Mouse (Mus musculus) limb, embryonic 12.5 days (tissue): ENCODE results near the gene Hdac4. TPM values are rescaled to one million over a fixed set of nuclear protein-coding genes. Genes with fewer than 3 reads are reported as not detected.
A peak's percentile ranks its signal among the peaks of the same experiment; 100 is the strongest.

Experiments
- ATAC-seq: fragments of 200-750 bp; cut with Nextera tagmentation; 2 replicates; pipeline ENCODE4 v1.8.0; 2017; ENCODE audit warnings: low read depth, moderate TSS enrichment; ENCODE audit not compliant: insufficient number of reproducible peaks, insufficient read depth, low FRiP score, low TSS enrichment
- H3K27ac ChIP-seq: fragments of 300-500 bp; sonication (generic); 2 replicates; pipeline ENCODE4 v1.5.1; 2016; ENCODE audit warnings: mild to moderate bottlenecking, moderate library complexity
- H3K27me3 ChIP-seq: fragments of 300-500 bp; sonication (generic); 2 replicates; pipeline ENCODE4 v1.6.1; 2016; ENCODE audit warnings: mild to moderate bottlenecking, moderate library complexity
- H3K36me3 ChIP-seq: fragments of 300-500 bp; sonication (generic); 2 replicates; pipeline ENCODE4 v1.6.1; 2016; ENCODE audit warnings: mild to moderate bottlenecking, moderate library complexity
- H3K4me1 ChIP-seq: fragments of 300-500 bp; sonication (generic); replicated peaks from 2 replicates; pipeline ENCODE4 v1.6.1; 2016
- H3K4me2 ChIP-seq: fragments of 300-500 bp; sonication (generic); 2 replicates; pipeline ENCODE4 v1.6.1; 2016; ENCODE audit warnings: mild to moderate bottlenecking, moderate library complexity
- H3K4me3 ChIP-seq: fragments of 300-500 bp; sonication (generic); replicated peaks from 2 replicates; pipeline ENCODE4 v1.5.1; 2016; ENCODE audit warnings: mild to moderate bottlenecking
- H3K9ac ChIP-seq: fragments of 300-500 bp; sonication (generic); replicated peaks from 2 replicates; pipeline ENCODE4 v1.6.1; 2016; ENCODE audit warnings: mild to moderate bottlenecking, moderate library complexity
- H3K9me3 ChIP-seq: fragments of 300-500 bp; sonication (generic); 2 replicates; pipeline ENCODE4 v1.6.1; 2016; ENCODE audit warnings: mild to moderate bottlenecking, moderate library complexity
- WGBS: fragments of 180-500 bp; shearing (Covaris S2); methylation state at CpG from one replicate; pipeline ENCODE4 v1.1.7; 2016; 5-methylcytosine and 5-hydroxymethylcytosine counted together
- polyA plus RNA-seq: library from polyadenylated mRNA; unstranded; fragments of >200 nt; fragmentation: Nextera tagmentation; extraction: Ambion mirVana; gene quantifications from 2 replicates; pipeline ENCODE4 v1.2.1, GENCODE M21; 2016

Gene Hdac4
- polyA plus RNA-seq, 1 experiment from 2014 or later = 26.0 TPM

DNA sequence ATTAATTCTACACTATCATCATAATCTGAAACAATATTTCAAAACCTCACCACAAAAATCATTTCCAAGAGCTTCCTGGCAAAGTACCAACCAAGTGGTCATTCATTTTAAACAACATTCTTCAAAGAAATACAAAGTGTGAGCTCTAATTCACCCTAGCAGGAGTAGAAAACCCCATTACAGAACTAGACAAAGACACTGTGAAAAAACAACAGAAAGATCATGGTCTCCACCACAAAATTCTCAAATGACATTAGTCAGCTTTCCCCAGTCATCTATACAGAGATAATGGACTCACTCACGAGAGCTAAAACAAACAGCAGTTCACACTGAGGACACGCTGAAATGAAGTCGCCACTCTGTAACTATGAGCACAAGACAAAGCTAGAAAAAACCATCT is 153.4 kb downstream of the Hdac4 start:
- no peak for ATAC-seq
- H3K9ac ChIP-seq = no peak overlapping the region
- H3K27ac ChIP-seq = no peak overlapping the region
- no peaks in the 10 kb centered on the region for H3K36me3 ChIP-seq
- peaks cover 22% of the 10 kb centered on the region for H3K4me1 ChIP-seq
- H3K9me3 ChIP-seq = no peaks in the 10 kb centered on the region
- 78% methylated on average over 3 of the region's 3 CpGs for WGBS
- H3K4me3 ChIP-seq = no peak overlapping the region
- no peaks in the 10 kb centered on the region for H3K27me3 ChIP-seq
- H3K4me2 ChIP-seq = no peak overlapping the region

DNA sequence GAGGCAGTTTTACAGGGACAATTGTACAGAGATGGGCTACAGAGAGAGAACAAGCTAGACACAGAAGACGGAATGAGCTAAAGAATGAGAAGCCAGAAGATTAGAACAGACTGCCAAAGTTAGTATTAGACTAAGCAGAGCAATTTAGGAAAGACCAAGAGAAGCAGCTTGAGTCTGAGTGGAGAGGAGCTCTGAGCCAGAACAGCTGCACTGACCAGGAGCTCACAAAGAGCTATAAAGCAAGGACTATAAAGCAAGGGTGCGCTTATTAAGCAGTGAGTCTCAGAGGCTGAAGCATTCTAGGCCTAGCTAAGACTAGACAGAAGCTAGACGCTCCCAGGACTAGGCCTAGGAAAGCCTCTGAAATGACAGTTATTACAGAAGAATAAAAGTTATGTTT is 154.2 kb downstream of the Hdac4 start:
- Histone ChIP-seq H3K27ac (no peak overlapping the region), H3K36me3 (no peaks in the 10 kb centered on the region), H3K4me3 (no peak overlapping the region), H3K4me1 (peaks cover 22% of the 10 kb centered on the region), H3K9ac (no peak overlapping the region), H3K4me2 (no peak overlapping the region), H3K9me3 (no peaks in the 10 kb centered on the region), H3K27me3 (no peaks in the 10 kb centered on the region)
- no peak for ATAC-seq
- WGBS = 40% methylated on average over 3 of the region's 3 CpGs

DNA sequence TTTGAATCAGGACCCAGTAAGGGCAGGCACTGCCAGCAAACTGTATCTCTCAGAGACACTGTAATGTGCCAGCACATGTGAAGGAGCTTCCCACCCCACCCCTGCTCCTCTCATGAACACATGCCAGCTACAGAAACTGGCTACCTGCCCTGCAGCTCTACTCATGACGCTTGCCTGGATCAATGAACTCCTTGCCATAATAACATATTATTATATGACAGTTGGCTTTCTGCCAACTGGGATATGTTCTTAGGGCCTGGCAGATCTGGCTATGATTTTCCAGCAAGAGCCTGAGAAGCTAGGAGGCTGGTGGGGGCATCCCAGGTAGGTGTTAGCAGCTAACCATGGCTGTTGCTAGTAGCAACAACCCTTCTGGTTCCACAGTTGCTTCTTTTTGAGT is 156.8 kb downstream of the Hdac4 start:
- Histone ChIP-seq H3K27me3 (no peaks in the 10 kb centered on the region), H3K4me3 (no peak overlapping the region), H3K9ac (no peak overlapping the region), H3K4me1 (peaks cover 10% of the 10 kb centered on the region), H3K4me2 (no peak overlapping the region), H3K9me3 (peaks cover 3% of the 10 kb centered on the region; the same call in 1 of the 2 replicates), H3K36me3 (peaks cover 7% of the 10 kb centered on the region; the same call in 1 of the 2 replicates), H3K27ac (no peak overlapping the region)
- WGBS = 38% methylated on average over 1 of the region's 1 CpGs
- ATAC-seq = no peak

DNA sequence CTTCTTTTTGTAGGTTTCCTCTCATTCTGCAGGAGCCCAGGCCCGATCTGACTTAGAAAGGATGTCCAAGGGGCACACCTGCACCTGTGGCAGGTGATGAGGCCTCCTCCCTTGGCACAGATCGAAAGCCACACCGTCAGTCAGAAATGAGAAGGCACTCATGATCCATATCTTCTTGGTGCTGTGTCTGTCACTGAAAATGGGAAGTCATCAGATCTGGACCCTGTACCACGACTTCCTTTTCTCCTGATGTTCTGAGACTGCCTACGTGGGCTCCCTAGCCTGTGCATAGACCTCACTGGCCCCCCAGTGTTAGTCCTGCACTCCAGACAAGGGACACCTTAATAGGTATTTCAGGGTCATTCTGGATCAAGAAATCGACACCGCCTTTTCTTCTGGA is 158.5 kb downstream of the Hdac4 start:
- Histone ChIP-seq H3K4me1 (peaks cover 10% of the 10 kb centered on the region), H3K9me3 (peaks cover 3% of the 10 kb centered on the region; the same call in 1 of the 2 replicates), H3K36me3 (peaks cover 7% of the 10 kb centered on the region; the same call in 1 of the 2 replicates), H3K27ac (no peak overlapping the region), H3K4me3 (no peak overlapping the region), H3K9ac (no peak overlapping the region), H3K4me2 (no peak overlapping the region), H3K27me3 (no peaks in the 10 kb centered on the region)
- 89% methylated on average over 7 of the region's 7 CpGs for WGBS
- ATAC-seq = no peak

DNA sequence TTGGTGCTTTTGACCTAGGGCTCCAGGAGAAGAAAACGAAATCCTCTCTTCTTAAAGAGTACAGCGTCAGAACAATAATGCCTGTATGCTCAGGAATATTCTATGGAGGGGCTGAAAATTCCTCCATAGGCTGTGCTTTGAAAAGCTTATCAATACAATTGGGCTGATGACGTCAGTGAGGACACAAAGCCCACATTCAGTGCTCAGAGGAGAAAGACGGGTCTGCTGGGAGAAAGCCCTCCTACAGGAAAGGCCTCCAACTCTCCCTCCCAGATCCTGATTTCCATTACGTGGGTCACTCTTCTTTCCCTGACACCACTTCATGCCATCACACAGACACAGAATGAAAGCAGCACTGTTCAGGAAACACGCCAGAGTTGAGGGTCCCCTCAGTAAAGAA is 159.7 kb downstream of the Hdac4 start:
- Histone ChIP-seq H3K27me3 (no peaks in the 10 kb centered on the region), H3K9me3 (peaks cover 3% of the 10 kb centered on the region; the same call in 1 of the 2 replicates), H3K27ac (0 out of 2 replicates have a peak overlapping the region, but pooled peaks have one; percentile 5), H3K4me2 (no peak overlapping the region), H3K4me3 (no peak overlapping the region), H3K36me3 (peaks cover 7% of the 10 kb centered on the region; the same call in 1 of the 2 replicates), H3K4me1 (peaks cover 4% of the 10 kb centered on the region), H3K9ac (no peak overlapping the region)
- 79% methylated on average over 6 of the region's 6 CpGs for WGBS
- ATAC-seq = no peak

DNA sequence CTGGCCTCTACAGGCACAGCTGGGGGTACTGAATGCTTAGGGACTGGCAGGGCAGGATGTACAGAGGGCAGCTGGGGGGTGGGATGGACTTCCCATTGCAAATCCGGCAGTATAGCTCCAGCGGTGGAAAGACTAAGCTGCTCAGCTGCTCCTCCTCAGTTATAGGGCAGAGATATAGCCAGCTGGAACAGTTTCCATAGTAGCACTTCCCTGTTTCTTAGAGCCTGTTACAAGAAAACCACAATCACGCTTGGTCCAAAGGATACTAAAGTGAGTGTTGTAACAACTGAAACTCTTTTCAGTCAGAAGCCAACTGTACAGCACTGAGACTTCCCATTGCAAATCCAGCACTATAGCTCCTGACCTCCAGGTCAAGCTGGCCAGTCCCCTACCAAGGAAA is 161.3 kb downstream of the Hdac4 start:
- H3K27ac ChIP-seq = no peak overlapping the region
- peaks cover 17% of the 10 kb centered on the region; the same call in 1 of the 2 replicates for H3K36me3 ChIP-seq
- no peak overlapping the region for H3K4me3 ChIP-seq
- no peak overlapping the region for H3K4me2 ChIP-seq
- H3K4me1 ChIP-seq = peaks cover 4% of the 10 kb centered on the region
- WGBS = 88% methylated on average over 3 of the region's 3 CpGs
- H3K9me3 ChIP-seq = peaks cover 3% of the 10 kb centered on the region; the same call in 1 of the 2 replicates
- no peak for ATAC-seq
- no peak overlapping the region for H3K9ac ChIP-seq
- no peaks in the 10 kb centered on the region for H3K27me3 ChIP-seq

DNA sequence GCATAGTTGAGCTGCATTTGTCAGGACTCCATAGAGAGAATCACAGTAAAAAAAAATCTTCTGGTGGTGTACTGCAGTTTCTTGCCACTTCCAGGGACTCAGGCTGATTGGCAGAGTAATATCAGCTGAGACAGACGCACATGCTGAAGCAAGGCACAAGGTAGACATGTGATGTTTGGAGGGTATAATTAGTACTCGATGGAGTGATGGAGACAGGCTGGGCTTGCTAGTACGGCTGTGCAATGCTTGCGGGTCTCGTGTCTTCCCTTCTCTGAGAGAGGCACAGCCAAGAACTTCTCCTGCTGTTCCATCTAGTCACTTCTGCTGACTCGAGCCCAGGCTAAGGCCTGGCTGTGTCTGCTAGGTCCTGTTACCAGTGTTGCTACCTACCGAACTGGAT is 162.0 kb downstream of the Hdac4 start:
- no peaks in the 10 kb centered on the region for H3K27me3 ChIP-seq
- 85% methylated on average over 7 of the region's 7 CpGs for WGBS
- H3K9me3 ChIP-seq = peaks cover 3% of the 10 kb centered on the region; the same call in 1 of the 2 replicates
- peaks cover 25% of the 10 kb centered on the region for H3K36me3 ChIP-seq
- no peaks in the 10 kb centered on the region for H3K4me1 ChIP-seq
- no peak overlapping the region for H3K4me3 ChIP-seq
- H3K27ac ChIP-seq = no peak overlapping the region
- ATAC-seq = no peak
- H3K9ac ChIP-seq = no peak overlapping the region
- H3K4me2 ChIP-seq = no peak overlapping the region

DNA sequence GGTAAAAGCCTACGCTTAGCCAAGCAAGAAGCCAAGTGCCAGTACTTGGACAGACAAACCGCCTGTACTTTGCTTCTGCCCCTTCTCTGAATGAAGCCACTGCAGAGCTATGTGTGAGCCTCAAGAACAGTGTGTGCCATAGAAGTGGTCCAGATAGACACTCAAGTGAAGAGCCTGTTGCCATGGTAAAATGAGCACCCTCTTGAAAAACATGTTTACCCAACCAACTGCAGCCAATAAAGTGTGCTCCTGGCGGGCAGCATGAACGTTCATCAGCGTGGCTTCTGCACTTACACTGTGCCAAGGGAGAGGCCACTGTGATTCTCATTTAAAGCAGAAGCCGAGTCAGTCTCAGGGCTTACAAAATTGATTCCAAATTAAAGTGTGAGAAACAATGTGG is 165.0 kb downstream of the Hdac4 start:
- Histone ChIP-seq H3K27me3 (no peaks in the 10 kb centered on the region), H3K27ac (no peak overlapping the region), H3K9me3 (peaks cover 3% of the 10 kb centered on the region; the same call in 1 of the 2 replicates), H3K4me2 (no peak overlapping the region), H3K9ac (no peak overlapping the region), H3K4me3 (no peak overlapping the region), H3K36me3 (peaks cover 47% of the 10 kb centered on the region), H3K4me1 (no peaks in the 10 kb centered on the region)
- WGBS = 90% methylated on average over 6 of the region's 6 CpGs
- no peak for ATAC-seq

DNA sequence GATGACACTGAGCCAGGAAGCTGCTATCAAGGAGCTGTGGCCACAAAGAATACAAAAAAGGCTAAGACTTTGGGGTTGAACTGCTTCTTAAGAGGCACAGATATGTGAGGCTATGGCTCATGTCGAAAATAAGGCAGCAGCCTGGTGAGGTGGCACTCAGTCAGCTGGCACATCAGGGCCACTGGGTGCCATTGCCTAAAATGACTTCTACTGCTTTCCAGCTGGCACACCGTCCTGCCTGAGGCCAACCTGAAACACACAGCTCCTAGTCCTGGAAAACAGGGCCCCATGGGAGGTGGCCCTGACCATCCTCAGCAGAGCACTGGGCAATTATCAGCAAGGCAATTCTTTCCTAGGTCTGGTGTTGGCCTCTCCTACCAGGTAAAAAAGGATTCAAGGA is 167.3 kb downstream of the Hdac4 start:
- Histone ChIP-seq H3K9ac (no peak overlapping the region), H3K27ac (no peak overlapping the region), H3K4me2 (no peak overlapping the region), H3K27me3 (no peaks in the 10 kb centered on the region), H3K4me3 (no peak overlapping the region), H3K9me3 (no peaks in the 10 kb centered on the region; the same call in 1 of the 2 replicates), H3K36me3 (peaks cover 40% of the 10 kb centered on the region), H3K4me1 (no peaks in the 10 kb centered on the region)
- ATAC-seq = no peak
- WGBS = 89% methylated on average over 2 of the region's 2 CpGs

DNA sequence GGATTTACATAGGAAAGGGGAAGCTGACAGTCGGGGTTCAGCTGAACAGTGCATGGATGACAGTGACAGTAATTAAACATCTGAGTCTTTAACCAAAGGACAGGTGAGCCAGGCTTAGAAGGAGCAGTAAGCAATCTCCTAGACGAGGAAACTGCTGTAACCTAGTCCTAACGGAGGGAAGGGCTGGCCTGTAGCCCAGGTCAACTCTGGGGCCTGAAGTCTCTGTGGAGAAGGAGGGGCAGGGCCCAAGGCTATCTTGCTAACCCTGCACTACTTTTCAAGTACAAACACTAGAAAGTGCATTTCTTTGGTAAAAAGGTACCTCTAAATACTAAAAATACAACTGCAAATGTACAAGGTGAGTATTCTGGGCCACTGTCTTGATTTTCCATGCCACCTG is 169.1 kb downstream of the Hdac4 start:
- no peak for ATAC-seq
- Histone ChIP-seq H3K27me3 (no peaks in the 10 kb centered on the region), H3K9me3 (no peaks in the 10 kb centered on the region; the same call in 1 of the 2 replicates), H3K9ac (no peak overlapping the region), H3K36me3 (peaks cover 40% of the 10 kb centered on the region), H3K4me1 (0 out of 2 replicates have a peak, but pooled peaks cover 3% of the 10 kb centered on the region), H3K4me2 (no peak overlapping the region), H3K27ac (no peak overlapping the region), H3K4me3 (no peak overlapping the region)
- WGBS = 88% methylated on average over 3 of the region's 3 CpGs

DNA sequence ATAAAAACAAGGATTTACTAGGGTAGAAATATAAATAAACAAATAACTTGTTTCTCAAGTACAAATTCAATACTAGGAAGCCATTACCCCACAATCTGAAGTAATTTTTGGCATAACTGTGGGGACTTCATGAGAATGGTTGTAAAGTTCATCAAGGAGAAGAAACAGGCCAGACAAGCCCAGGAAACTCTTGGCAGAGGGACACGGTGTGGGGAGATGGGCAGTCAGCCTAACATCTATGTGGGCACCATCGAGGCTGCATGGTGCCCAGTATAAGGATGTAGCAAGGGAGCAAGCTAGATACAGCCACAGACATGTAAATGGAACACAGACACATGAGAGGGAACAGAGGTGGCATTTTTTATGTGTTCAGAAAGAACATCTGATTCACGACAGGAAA is 171.6 kb downstream of the Hdac4 start:
- Histone ChIP-seq H3K4me1 (0 out of 2 replicates have a peak, but pooled peaks cover 3% of the 10 kb centered on the region), H3K4me3 (no peak overlapping the region), H3K36me3 (peaks cover 26% of the 10 kb centered on the region), H3K9ac (no peak overlapping the region), H3K27ac (no peak overlapping the region), H3K27me3 (no peaks in the 10 kb centered on the region), H3K9me3 (no peaks in the 10 kb centered on the region; the same call in 1 of the 2 replicates), H3K4me2 (no peak overlapping the region)
- 93% methylated on average over 3 of the region's 3 CpGs for WGBS
- ATAC-seq = no peak

DNA sequence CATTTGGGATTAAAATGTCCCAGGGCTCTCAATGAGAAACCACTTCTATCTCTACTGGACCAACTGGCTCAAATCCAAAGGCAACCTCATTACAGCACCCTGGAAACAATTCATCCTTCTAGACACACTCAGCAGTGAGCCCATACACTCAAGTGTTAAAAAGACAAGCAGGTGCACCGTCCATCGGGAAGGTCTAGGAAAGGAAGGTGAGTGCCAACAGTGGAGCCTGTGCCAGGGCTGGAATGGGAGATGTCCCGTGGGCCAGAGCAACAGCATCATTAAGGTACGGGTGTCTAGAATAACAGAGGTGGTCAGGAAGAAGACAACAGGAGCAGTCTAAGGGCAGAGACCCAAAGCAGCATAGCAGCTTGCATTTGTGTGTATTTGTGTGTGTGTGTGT is 173.5 kb downstream of the Hdac4 start:
- 0 out of 2 replicates have a peak, but pooled peaks cover 3% of the 10 kb centered on the region for H3K4me1 ChIP-seq
- H3K4me3 ChIP-seq = no peak overlapping the region
- no peak for ATAC-seq
- 87% methylated on average over 4 of the region's 4 CpGs for WGBS
- H3K9ac ChIP-seq = no peak overlapping the region
- H3K4me2 ChIP-seq = no peak overlapping the region
- H3K27me3 ChIP-seq = no peaks in the 10 kb centered on the region
- H3K27ac ChIP-seq = no peak overlapping the region
- H3K36me3 ChIP-seq = peaks cover 12% of the 10 kb centered on the region
- no peaks in the 10 kb centered on the region; the same call in 1 of the 2 replicates for H3K9me3 ChIP-seq
